Mouse (Mus musculus) central nervous system, embryonic 18 days (tissue): Measurements from ENCODE around the gene Olfr1502. TPM values are rescaled to one million over a fixed set of nuclear protein-coding genes. Genes with fewer than 3 reads are reported as not detected.

Experiments
- polyA plus RNA-seq: library from polyadenylated mRNA; depleted of rRNA; stranded (reverse); fragments of >200 nt; gene quantifications from 2 replicates; pipeline ENCODE4 v1.2.3, GENCODE M21; 2012; rRNA removed

Olfr1502 gene
- not detected in 2 replicates for polyA plus RNA-seq

DNA sequence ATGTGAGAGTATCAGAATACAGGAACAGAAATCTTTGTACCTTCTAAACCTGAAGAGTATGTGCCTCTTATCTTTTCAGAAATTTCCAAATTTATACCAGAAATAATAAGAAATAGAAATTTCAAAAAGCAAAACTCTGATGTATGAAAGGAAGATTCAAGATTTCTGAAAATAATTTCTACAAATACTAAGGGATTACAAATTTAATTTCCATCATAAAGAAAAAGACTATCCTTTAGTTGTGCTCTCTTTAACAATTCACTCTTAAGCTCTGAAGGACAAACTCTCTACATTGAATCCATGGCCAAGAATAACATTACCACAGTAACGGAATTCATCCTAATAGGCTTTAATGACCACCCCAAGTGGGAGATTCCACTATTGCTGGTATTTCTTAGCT is at the start of gene Olfr1502:
Gene Olfr1502 (plus strand): TSS at position 301 of the 400 bp plus-strand sequence.

DNA sequence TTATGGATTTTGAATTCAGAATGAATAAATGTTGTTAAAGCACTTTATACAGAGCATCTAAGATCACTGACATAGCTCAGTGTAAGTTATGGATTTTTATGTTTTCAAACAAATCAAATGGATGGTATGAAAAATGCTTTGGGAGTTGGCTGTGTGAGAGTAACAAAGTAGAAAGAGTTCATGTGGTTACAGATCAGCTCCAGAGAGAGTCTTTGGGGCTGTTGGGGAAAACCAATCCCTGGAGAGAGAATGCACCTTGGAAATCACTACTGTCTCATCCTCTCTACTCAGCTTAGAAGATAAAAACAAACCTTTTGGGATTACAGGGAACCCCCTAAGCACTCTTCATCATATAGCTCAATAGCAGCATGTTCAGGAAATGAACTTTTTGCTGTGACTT is 42.2 kb upstream of the Olfr1502 start, which contains the start of gene Olfr1499:
Gene Olfr1499 (minus strand): TSS at position 101 of the 400 bp plus-strand sequence.

DNA sequence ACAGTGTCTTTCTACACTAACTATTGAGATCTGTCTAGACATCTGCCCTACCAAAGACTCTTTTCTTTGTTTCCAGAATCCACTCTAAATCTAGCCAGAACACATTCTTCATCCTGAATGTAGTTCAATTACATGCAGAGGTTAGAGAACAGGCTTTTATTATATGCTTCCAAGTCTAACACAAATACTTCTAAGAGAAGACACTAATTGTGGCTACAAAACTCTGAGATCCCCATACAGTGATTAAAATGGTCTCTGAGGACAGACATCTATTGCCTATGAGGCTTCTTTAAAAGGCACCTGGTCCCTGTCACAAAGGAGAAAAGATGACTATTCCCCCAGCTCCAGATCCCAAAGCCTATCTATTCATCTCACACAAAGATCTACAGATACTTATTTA is 31.2 kb upstream of the Olfr1502 start, which contains the start of gene Olfr1500:
Gene Olfr1500 (minus strand): TSS at position 101 of the 400 bp plus-strand sequence.

DNA sequence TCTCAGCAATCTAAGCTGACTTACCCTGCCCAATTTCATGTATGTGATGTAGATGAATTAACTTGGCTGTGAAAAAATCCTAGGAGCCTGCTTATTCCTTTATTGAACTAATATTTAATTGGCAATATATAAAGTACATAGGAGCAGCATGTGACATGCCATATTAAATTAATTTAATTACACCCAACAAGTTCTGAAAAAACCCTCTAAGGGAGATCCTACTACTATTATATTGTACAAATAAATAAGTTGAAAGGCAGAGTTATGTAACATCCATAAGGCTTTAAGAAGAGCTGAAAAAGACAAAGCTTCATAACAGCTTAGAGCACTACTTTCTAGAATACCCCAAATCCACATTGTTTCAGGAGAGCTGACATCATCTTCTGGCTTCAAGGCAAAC is 11.0 kb upstream of the Olfr1502 start, which contains the start of gene Olfr1501:
Gene Olfr1501 (minus strand): TSS at position 101 of the 400 bp plus-strand sequence.

DNA sequence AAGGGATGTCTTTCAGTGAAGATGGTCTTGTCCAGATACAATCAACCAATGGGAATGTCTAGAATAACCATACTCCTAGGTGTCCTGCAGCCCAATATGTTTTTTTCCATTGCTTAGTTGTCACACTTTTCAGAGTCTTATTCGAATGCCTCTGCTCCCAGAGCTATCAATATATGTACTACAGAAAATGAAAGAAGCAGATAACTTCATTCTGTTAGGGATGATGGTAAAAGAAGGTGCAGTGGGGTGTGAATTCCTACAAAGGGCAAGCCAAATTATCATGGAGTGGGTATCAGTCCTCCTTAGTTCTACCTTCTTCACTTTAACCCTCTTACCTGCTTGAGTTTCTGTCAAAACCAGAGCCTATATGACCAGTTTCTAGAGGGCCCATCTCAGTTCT is 36.2 kb downstream of the Olfr1502 start, which contains the start of gene Olfr1504:
Gene Olfr1504 (minus strand): TSS at position 101 of the 400 bp plus-strand sequence.

Other genes starting within 250 kb of the Olfr1502 start
- gene Olfr1487, start 244.4 kb upstream of the Olfr1502 start, polyA plus RNA-seq, result not detected in 2 replicates
- gene Olfr1489, start 230.2 kb upstream of the Olfr1502 start, polyA plus RNA-seq, result not detected in 2 replicates
- not detected in 2 replicates for gene Olfr1490, start 210.7 kb upstream of the Olfr1502 start, polyA plus RNA-seq
- not detected in 2 replicates for gene Olfr1491, start 164.5 kb upstream of the Olfr1502 start, polyA plus RNA-seq
- not detected in 2 replicates for gene Olfr1493-ps1, start 138.5 kb upstream of the Olfr1502 start, polyA plus RNA-seq
- gene Olfr1494, start 122.1 kb upstream of the Olfr1502 start, polyA plus RNA-seq, result not detected in 2 replicates
- gene Olfr1495, start 97.2 kb upstream of the Olfr1502 start, polyA plus RNA-seq, result not detected in 2 replicates
- gene Olfr1496, start 83.9 kb upstream of the Olfr1502 start, polyA plus RNA-seq, result not detected in 2 replicates
- not detected in 2 replicates for gene Olfr1497, start 63.6 kb upstream of the Olfr1502 start, polyA plus RNA-seq
- gene Olfr1499, start 42.3 kb upstream of the Olfr1502 start, polyA plus RNA-seq, result not detected in 2 replicates
- not detected in 2 replicates for gene Olfr1500, start 31.3 kb upstream of the Olfr1502 start, polyA plus RNA-seq
- not detected in 2 replicates for gene Olfr1501, start 11.1 kb upstream of the Olfr1502 start, polyA plus RNA-seq
- not detected in 2 replicates for gene Olfr1504, start 36.1 kb downstream of the Olfr1502 start, polyA plus RNA-seq
- gene Olfr1505, start 51.7 kb downstream of the Olfr1502 start, polyA plus RNA-seq, result not detected in 2 replicates